Mouse (Mus musculus): ENCODE results near the gene Ift81. TPM values are rescaled to one million over a fixed set of nuclear protein-coding genes. Genes with fewer than 3 reads are reported as not detected.
A peak's percentile ranks its signal among the peaks of the same experiment; 100 is the strongest.
"Not testable (repeated sequence)": the region's sequence is repeated elsewhere in the genome, so short reads cannot be mapped to it uniquely, and the experiment has no call there.

The Ift81 gene
- 10 to 100 TPM; 19.0 to 20.4 TPM for total RNA-seq (2021)
- long read RNA-seq, experiment 1, transcript Ift81-201 (19 exons, 2,950 nt) = major isoform, 9 of 16 reads
- long read RNA-seq, experiment 1, partial matches to known transcripts = 1 of 16 reads
- long read RNA-seq, experiment 1, other reads (novel, unspliced or antisense) = 6 of 16 reads
- long read RNA-seq, experiment 2, partial matches to known transcripts = 1 of 10 reads
- long read RNA-seq, experiment 2, other reads (novel, unspliced or antisense) = 5 of 10 reads

- peak; percentile 97 for DNase-seq
Observed at GRCm38 (mm10) chr5:122613908-122614732, at the start of gene Ift81. Gene Ift81 (minus strand): TSS chr5:122614518.

GRCm38 (mm10) chr5:122662501-122662900 lies 48.2 kb upstream of the Ift81 start:
- no peak for DNase-seq

GRCm38 (mm10) chr5:122656808-122657207 lies 42.5 kb upstream of the Ift81 start:
- DNase-seq = no peak

- DNase-seq = no peak
Observed at GRCm38 (mm10) chr5:122654268-122654573, 39.9 kb upstream of the Ift81 start.

- no peak for DNase-seq
Observed at GRCm38 (mm10) chr5:122653446-122654267, 39.3 kb upstream of the Ift81 start.

- DNase-seq = peak; percentile 13
Observed at GRCm38 (mm10) chr5:122653112-122653445, 38.8 kb upstream of the Ift81 start.

- peak; percentile 31 for DNase-seq
Observed at GRCm38 (mm10) chr5:122652506-122652905, 38.2 kb upstream of the Ift81 start.

- DNase-seq = no peak
Observed at GRCm38 (mm10) chr5:122650100-122650499, 35.8 kb upstream of the Ift81 start.

- no peak for DNase-seq
Observed at GRCm38 (mm10) chr5:122649264-122649663, 34.9 kb upstream of the Ift81 start.

GRCm38 (mm10) chr5:122647952-122648374 lies 33.6 kb upstream of the Ift81 start:
- DNase-seq = not testable (repeated sequence)

GRCm38 (mm10) chr5:122647256-122647924 lies 33.1 kb upstream of the Ift81 start:
- DNase-seq = no peak

- DNase-seq = no peak
Observed at GRCm38 (mm10) chr5:122646050-122646449, 31.7 kb upstream of the Ift81 start.

GRCm38 (mm10) chr5:122645290-122645689 lies 31.0 kb upstream of the Ift81 start:
- no peak for DNase-seq

- DNase-seq = no peak
Observed at GRCm38 (mm10) chr5:122644111-122644607, 29.8 kb upstream of the Ift81 start.

- DNase-seq = no peak
Observed at GRCm38 (mm10) chr5:122643701-122644100, 29.4 kb upstream of the Ift81 start, which contains the start of gene P2rx7. Gene P2rx7 (plus strand): TSS chr5:122643911.

GRCm38 (mm10) chr5:122639986-122640385 lies 25.7 kb upstream of the Ift81 start:
- DNase-seq = no peak

GRCm38 (mm10) chr5:122639517-122639916 lies 25.2 kb upstream of the Ift81 start:
- DNase-seq = no peak

- DNase-seq = no peak
Observed at GRCm38 (mm10) chr5:122638296-122638695, 24.0 kb upstream of the Ift81 start.

GRCm38 (mm10) chr5:122636958-122637357 lies 22.6 kb upstream of the Ift81 start:
- no peak for DNase-seq

- DNase-seq = no peak
Observed at GRCm38 (mm10) chr5:122636308-122636707, 22.0 kb upstream of the Ift81 start.

GRCm38 (mm10) chr5:122635228-122635627 lies 20.9 kb upstream of the Ift81 start:
- DNase-seq = no peak

GRCm38 (mm10) chr5:122627243-122627642 lies 12.9 kb upstream of the Ift81 start:
- peak; percentile 93 for DNase-seq
